20 mouse cellular contexts compared by ENCODE assay signal in the genomic region with DNA sequence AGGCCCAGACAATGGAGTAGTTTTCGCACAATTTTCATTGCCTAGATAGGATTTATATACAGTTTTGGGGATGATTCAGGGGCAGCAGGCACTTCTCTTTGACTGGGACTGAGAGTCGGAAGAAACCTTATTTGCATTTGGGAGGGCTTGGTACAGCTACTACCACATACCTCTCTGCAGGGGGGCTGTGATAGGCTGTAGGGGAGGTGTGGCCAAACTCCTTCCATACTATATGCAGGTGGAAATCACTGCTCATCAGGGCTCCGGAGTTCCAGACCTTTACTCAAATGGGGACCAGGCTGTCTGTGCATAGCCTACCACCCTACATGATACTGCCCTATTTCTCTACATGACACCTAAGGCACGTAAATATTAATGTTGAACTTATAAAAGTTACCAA.
DNase-seq lines count a peak whose midpoint lies in the region.
"Had no signal": no experiment of that assay in that cellular context is flagged by ENCODE, and none has a peak within 500 bp of the region (broad histone marks: within the 10 kb centered on the region; RNA-seq: fewer than 3 reads in every experiment).

No protein-coding gene starts in this region.

- DNase-seq in heart, adult 11 months: peak; percentile 51
- no peak for DNase-seq in heart, adult 18-20 months
- DNase-seq in ES-CJ7 (ENCODE audit: low read depth, low spot score) (peak; percentile 54), R1 (ENCODE audit: low read depth, low spot score) (peak; percentile 56), ZHBTc4 (ENCODE audit: low read depth, low spot score) (peak; percentile 25), liver (no peak)
- DNase-seq in testis, postnatal 14 days (ENCODE audit: low spot score): no peak
- DNase-seq in thymus, postnatal 0 days (ENCODE audit: low spot score): no peak
- DNase-seq: adrenal gland, adult 2 months; adrenal gland, adult 8-10 months; adrenal gland, postnatal 10 days; adrenal gland, postnatal 14 days; adrenal gland, postnatal 25 days; adrenal gland, postnatal 36 days; B cell, adult 2 months; cerebellum, adult 11 months; cerebellum, adult 11-12 months; cerebellum, adult 18-20 months; cerebellum, adult 2 months; cerebellum, adult 8-10 months had no signal

Comparison
In these comparisons a context has a peak if more than half of its experiments do, and no peak if none do; other contexts are left out.
1. DNase-seq: peak in heart, adult 11 months (single experiment), ES-CJ7 (single experiment), R1 (single experiment) and ZHBTc4 (single experiment); none in heart, adult 18-20 months (0 of 2), liver (single experiment), testis, postnatal 14 days (single experiment) and thymus, postnatal 0 days (single experiment).